Comparison of ENCODE assay signal across 15 mouse cellular contexts in genomic region chr2:29034542-29035475, GRCm38 (mm10). TPM values are rescaled to one million over a fixed set of nuclear protein-coding genes. Genes with fewer than 3 reads are reported as not detected.
DNase-seq lines count a peak whose midpoint lies in the region; ATAC-seq and TF ChIP-seq lines count a peak whose summit lies in the region.
"Had no signal": no experiment of that assay in that cellular context is flagged by ENCODE, and none has a peak within 500 bp of the region (broad histone marks: within the 10 kb centered on the region; RNA-seq: fewer than 3 reads in every experiment).

No protein-coding gene starts in this region.

- H3K36me3 ChIP-seq in kidney, embryonic 14.5 days (ENCODE audit: control insufficient read depth, insufficient read depth, low read length) = no peaks in the 10 kb centered on the region
- no peaks in the 10 kb centered on the region for H3K36me3 ChIP-seq in liver, embryonic 15.5 days (replicated peaks)
- H3K36me3 ChIP-seq: G1E had no signal

- H3K27me3 ChIP-seq in kidney, embryonic 14.5 days (ENCODE audit: control insufficient read depth, insufficient read depth, low read length) = peaks cover 45% of the 10 kb centered on the region
- H3K27me3 ChIP-seq in liver, embryonic 15.5 days = peaks cover 16% of the 10 kb centered on the region

- no peak for TF ChIP-seq POLR2A in brain, embryonic 14.5 days (IDR thresholded peaks at IDR 0.05; ENCODE audit: borderline replicate concordance, extremely low read depth, insufficient read depth, insufficient read length, poor library complexity, severe bottlenecking)

- TF ChIP-seq CTCF in brain, embryonic 14.5 days (IDR thresholded peaks at IDR 0.05; ENCODE audit: borderline replicate concordance, extremely low read depth, insufficient read depth, insufficient read length) = no peak

- no peak overlapping the region for H3K27ac ChIP-seq in kidney, embryonic 14.5 days (ENCODE audit: low read depth, low read length)
- H3K27ac ChIP-seq in liver, embryonic 15.5 days (replicated peaks) = peak overlapping the region; percentile 64

- WGBS in kidney, embryonic 14.5 days = 61% methylated on average over 20 of the region's 20 CpGs
- WGBS in liver, embryonic 15.5 days (ENCODE audit: insufficient replicate concordance) = 58% methylated on average over 20 of the region's 20 CpGs

- H3K9ac ChIP-seq in kidney, embryonic 14.5 days (ENCODE audit: low read depth, low read length) = no peak overlapping the region
- no peak overlapping the region for H3K9ac ChIP-seq in liver, embryonic 15.5 days

- H3K4me1 ChIP-seq in kidney, embryonic 14.5 days (ENCODE audit: control insufficient read depth, insufficient read depth, low read length) = no peaks in the 10 kb centered on the region
- H3K4me1 ChIP-seq in liver, embryonic 15.5 days (replicated peaks) = 0 out of 2 replicates have a peak, but pooled peaks cover 9% of the 10 kb centered on the region

- peak; percentile 37 to 64 for DNase-seq in kidney, adult 8-10 months
- peak; percentile 44 for DNase-seq in brain, embryonic 14.5 days (ENCODE audit: low read depth)
- peak; percentile 32 for DNase-seq in kidney, postnatal 14 days
- DNase-seq in adrenal gland, postnatal 25 days = no peak
- no peak for DNase-seq in layer of hippocampus, postnatal 25 days (ENCODE audit: extremely low spot score in 1 of 2, low spot score in 1 of 2)
- DNase-seq: cerebellum, adult 9-11 months; lung, adult 18-20 months; lung, postnatal 36 days; right cerebral cortex, postnatal 25 days; thymus, postnatal 36 days had no signal

- no peak overlapping the region for H3K4me2 ChIP-seq in kidney, embryonic 14.5 days (replicated peaks; ENCODE audit: low read depth, low read length)
- no peak overlapping the region for H3K4me2 ChIP-seq in liver, embryonic 15.5 days

- ATAC-seq in kidney, embryonic 14.5 days (ENCODE audit: low FRiP score, low TSS enrichment) = no peak
- ATAC-seq in liver, embryonic 15.5 days (ENCODE audit: insufficient read depth) = peak; percentile 73

- H3K9me3 ChIP-seq in kidney, embryonic 14.5 days (ENCODE audit: control insufficient read depth, low read length) = no peaks in the 10 kb centered on the region
- H3K9me3 ChIP-seq in liver, embryonic 15.5 days (replicated peaks) = no peaks in the 10 kb centered on the region
- H3K9me3 ChIP-seq: G1E had no signal

- H3K4me3 ChIP-seq in kidney, embryonic 14.5 days (ENCODE audit: low read length) = no peak overlapping the region
- no peak overlapping the region for H3K4me3 ChIP-seq in liver, embryonic 15.5 days (replicated peaks)

RNA-seq across cellular contexts. Expression of gene Cfap77, which starts 20.1 kb away (rescaled TPM):
- polyA plus RNA-seq in kidney, embryonic 14.5 days (2014; fragmentation: Nextera tagmentation; extraction: Ambion mirVana) = 0.37 and 0.51 TPM in 2 replicates
- polyA plus RNA-seq in brain, embryonic 14.5 days (2012; rRNA removed) = 0.79 and 1.8 TPM in 2 replicates
- 0.20 TPM in 1 of 2 replicates, not detected in the other for polyA plus RNA-seq in liver, embryonic 15.5 days (2015; fragmentation: Nextera tagmentation; extraction: Ambion mirVana)
- total RNA-seq in adrenal gland, postnatal 25 days (2021) = 0.76 and 0.90 TPM in 2 replicates
- total RNA-seq in layer of hippocampus, postnatal 25 days (2021) = under 1 TPM; 0.54 to 0.80 TPM
- total RNA-seq: gastrocnemius, adult 8-10 months; heart, adult 8-10 months had no signal

RNA-seq across cellular contexts. Expression of gene Ttf1, which starts 25.3 kb away (rescaled TPM):
- 9.4 and 10.9 TPM in 2 replicates for polyA plus RNA-seq in kidney, embryonic 14.5 days (2014; fragmentation: Nextera tagmentation; extraction: Ambion mirVana)
- polyA plus RNA-seq in brain, embryonic 14.5 days (2012; rRNA removed) = 16.5 and 16.6 TPM in 2 replicates
- polyA plus RNA-seq in liver, embryonic 15.5 days (2015; fragmentation: Nextera tagmentation; extraction: Ambion mirVana) = 4.0 and 4.8 TPM in 2 replicates
- total RNA-seq in adrenal gland, postnatal 25 days (2021) = 15.2 and 18.5 TPM in 2 replicates
- 10 to 100 TPM in 1 of 2 experiments, 1 to 10 TPM in 1; 9.1 to 12.8 TPM for total RNA-seq in layer of hippocampus, postnatal 25 days (2021)

Comparison
In these comparisons a context has a peak if more than half of its experiments do, and no peak if none do; other contexts are left out.
1. DNase-seq: peak in kidney, adult 8-10 months (2 of 2), brain, embryonic 14.5 days (single experiment) and kidney, postnatal 14 days (single experiment); none in adrenal gland, postnatal 25 days (single experiment) and layer of hippocampus, postnatal 25 days (0 of 2).